Mouse (Mus musculus) MEL (cell line): Measurements from ENCODE around the gene Gm20481. TPM values are rescaled to one million over a fixed set of nuclear protein-coding genes. Genes with fewer than 3 reads are reported as not detected.
"Not testable (repeated sequence)": the region's sequence is repeated elsewhere in the genome, so short reads cannot be mapped to it uniquely, and the experiment has no call there.

Experiments used
- DNase-seq: peaks from one replicate; pipeline ENCODE4 v3.0.0; 2011; ENCODE audit warnings: low read depth, low spot score
- H3K27ac ChIP-seq: 2 replicates; pipeline ENCODE4 v1.5.1; 2012; ENCODE audit warnings: low read depth, mild to moderate bottlenecking, control low read depth, low read length, moderate library complexity; ENCODE audit not compliant: control insufficient read depth
- H3K27me3 ChIP-seq, 2 experiments: fragments of 150-350 bp in 1 of 2; sonication (generic) in 1 of 2; 2 replicates each; pipeline ENCODE4 v1.6.1; 2012; ENCODE audit warnings: low read length in 2 of 2, mild to moderate bottlenecking in 2 of 2, improper control_type of control experiment in 1 of 2, moderate library complexity in 1 of 2; ENCODE audit not compliant: insufficient read depth in 2 of 2, control insufficient read depth in 1 of 2
- H3K36me3 ChIP-seq, 2 experiments: 2 replicates each; pipeline ENCODE4 v1.6.1; 2012 to 2014; ENCODE audit warnings: low read length in 2 of 2, improper control_type of control experiment in 1 of 2, inconsistent platforms in 1 of 2, mild to moderate bottlenecking in 1 of 2; ENCODE audit not compliant: insufficient read depth in 2 of 2, control insufficient read depth in 1 of 2
- H3K4me1 ChIP-seq, 2 experiments: fragments of 150-350 bp in 1 of 2; sonication (generic) in 1 of 2; 2 replicates each; pipeline ENCODE4 v1.6.1; 2012; ENCODE audit warnings: low read length in 2 of 2, improper control_type of control experiment in 1 of 2, mild to moderate bottlenecking in 1 of 2; ENCODE audit not compliant: insufficient read depth in 2 of 2, control insufficient read depth in 1 of 2
- H3K4me3 ChIP-seq, 2 experiments: fragments of 150-350 bp in 1 of 2; sonication (generic) in 1 of 2; 2 replicates each; pipeline ENCODE4 v1.5.1; 2012; ENCODE audit warnings: low read depth in 2 of 2, low read length in 2 of 2, mild to moderate bottlenecking in 2 of 2, moderate library complexity in 2 of 2, control low read depth in 1 of 2, improper control_type of control experiment in 1 of 2; ENCODE audit not compliant: control insufficient read depth in 1 of 2, insufficient read depth in 1 of 2
- H3K79me2 ChIP-seq: 2 replicates; pipeline ENCODE4 v1.6.1; 2012; ENCODE audit warnings: mild to moderate bottlenecking, low read length, moderate library complexity; ENCODE audit not compliant: control insufficient read depth, poor library complexity, insufficient read depth
- H3K9ac ChIP-seq: 2 replicates; pipeline ENCODE4 v1.6.1; 2012; ENCODE audit warnings: low read depth, mild to moderate bottlenecking, control low read depth, low read length, moderate library complexity; ENCODE audit not compliant: control insufficient read depth, poor library complexity, severe bottlenecking
- H3K9me3 ChIP-seq: fragments of 150-350 bp; sonication (generic); replicated peaks from 2 replicates; pipeline ENCODE4 v1.6.1; 2012; ENCODE audit warnings: mild to moderate bottlenecking, low read length, improper control_type of control experiment, moderate library complexity; ENCODE audit not compliant: insufficient read depth
- CHD1 ChIP-seq: IDR thresholded peaks from 2 replicates; pipeline ENCODE4 v1.6.1; 2012; ENCODE audit warnings: low read depth, mild to moderate bottlenecking, inconsistent platforms, low read length, improper control_type of control experiment
- CHD2 ChIP-seq: IDR thresholded peaks from 2 replicates; pipeline ENCODE4 v1.6.1; 2011; ENCODE audit warnings: low read length, improper control_type of control experiment
- CTCF ChIP-seq, 3 experiments: IDR thresholded peaks in 2 of 3; conservative IDR thresholded peaks in 1 of 3; 2 replicates each; pipeline ENCODE4 v1.5.1; 2011 to 2012; ENCODE audit warnings: low read length in 3 of 3, low read depth in 2 of 3, mild to moderate bottlenecking in 2 of 3, improper control_type of control experiment in 1 of 3, inconsistent platforms in 1 of 3, mixed read lengths in 1 of 3, moderate library complexity in 1 of 3; ENCODE audit not compliant: control insufficient read depth in 1 of 3, insufficient read depth in 1 of 3, poor library complexity in 1 of 3, severe bottlenecking in 1 of 3
- ELF1 ChIP-seq: IDR thresholded peaks from 2 replicates; pipeline ENCODE4 v1.6.1; 2014; ENCODE audit warnings: low read depth, mild to moderate bottlenecking, inconsistent platforms, low read length, improper control_type of control experiment, moderate library complexity
- MAFK ChIP-seq: IDR thresholded peaks from 2 replicates; pipeline ENCODE4 v1.6.1; 2011; ENCODE audit warnings: low read depth, mild to moderate bottlenecking, low read length, improper control_type of control experiment, borderline replicate concordance
- MYB ChIP-seq: IDR thresholded peaks from 2 replicates; pipeline ENCODE4 v1.6.1; 2011; ENCODE audit warnings: mild to moderate bottlenecking, low read depth, low read length, improper control_type of control experiment
- POLR2AphosphoS5 ChIP-seq: IDR thresholded peaks from 2 replicates; pipeline ENCODE4 v1.6.1; 2012; ENCODE audit warnings: low read depth, borderline replicate concordance, mild to moderate bottlenecking, inconsistent platforms, low read length, moderate library complexity, mixed read lengths
- RAD21 ChIP-seq: IDR thresholded peaks from 2 replicates; pipeline ENCODE4 v1.6.1; 2011; ENCODE audit warnings: mild to moderate bottlenecking, low read depth, low read length, improper control_type of control experiment
- RCOR1 ChIP-seq: IDR thresholded peaks from 2 replicates; pipeline ENCODE4 v1.6.1; 2012; ENCODE audit warnings: low read depth, mild to moderate bottlenecking, inconsistent platforms, low read length, improper control_type of control experiment
- USF2 ChIP-seq, 2 experiments: IDR thresholded peaks; 2 replicates each; pipeline ENCODE4 v1.6.1; 2011 to 2012; ENCODE audit warnings: improper control_type of control experiment in 2 of 2, low read length in 2 of 2, borderline replicate concordance in 1 of 2, inconsistent platforms in 1 of 2, low read depth in 1 of 2, mild to moderate bottlenecking in 1 of 2; ENCODE audit not compliant: insufficient read depth in 1 of 2
- ZC3H11A ChIP-seq: IDR thresholded peaks from 2 replicates; pipeline ENCODE4 v1.6.1; 2012; ENCODE audit warnings: low read depth, mild to moderate bottlenecking, inconsistent platforms, low read length, improper control_type of control experiment
- polyA plus RNA-seq, 2 experiments: library from polyadenylated mRNA; stranded (reverse) in 1 of 2; unstranded in 1 of 2; fragments of >175 nt in 1 of 2; fragments of >200 nt in 1 of 2; gene quantifications; 2 replicates each; pipeline versions ENCODE4 v1.2.1 to v1.2.4; 2012; ENCODE audit warnings: low replicate concordance in 2 of 2, low read depth in 1 of 2; ENCODE audit not compliant: insufficient read length in 2 of 2, insufficient read depth in 1 of 2, missing spikeins in 1 of 2
- total RNA-seq: library from RNA; depleted of rRNA; stranded (reverse); fragments of 300-350 nt; gene quantifications from 2 replicates; pipeline ENCODE4 v1.2.3, GENCODE M21; 2012

Gm20481 gene
- total and polyA plus RNA-seq, 3 experiments: not detected

- H3K4me3 ChIP-seq, H3K36me3 ChIP-seq, H3K9me3 ChIP-seq, H3K79me2 ChIP-seq, H3K27ac ChIP-seq, H3K27me3 ChIP-seq, DNase-seq, H3K4me1 ChIP-seq, H3K9ac ChIP-seq: not testable (repeated sequence)
Observed at GRCm38 (mm10) chr17:34971694-34972068, 2.0 kb downstream of the Gm20481 start.

GRCm38 (mm10) chr17:34972069-34972749, 2.5 kb downstream of the Gm20481 start, which contains the start of the genes Hspa1a and Hspa1l:
TSS of gene Hspa1a (minus strand) at chr17:34972156.
TSS of gene Hspa1l (plus strand) at chr17:34972703.
- H3K9ac ChIP-seq, H3K36me3 ChIP-seq, H3K27me3 ChIP-seq, H3K27ac ChIP-seq, H3K4me3 ChIP-seq, H3K9me3 ChIP-seq, DNase-seq, H3K79me2 ChIP-seq, H3K4me1 ChIP-seq: not testable (repeated sequence)

GRCm38 (mm10) chr17:34975581-34976492, 6.1 kb downstream of the Gm20481 start:
- no peak overlapping the region for H3K27ac ChIP-seq
- no peaks in the 10 kb centered on the region for H3K4me1 ChIP-seq
- peak; percentile 84 for TF ChIP-seq MAFK
- no peak for TF ChIP-seq RAD21
- TF ChIP-seq ELF1: no peak
- no peak for DNase-seq
- H3K79me2 ChIP-seq: peaks cover 5% of the 10 kb centered on the region; the same call in 1 of the 2 replicates
- no peaks in the 10 kb centered on the region for H3K9me3 ChIP-seq
- no peak overlapping the region for H3K4me3 ChIP-seq
- H3K36me3 ChIP-seq: peaks cover 0 to 6% of the 10 kb centered on the region in 2 experiments; a peak in 1 of 4 replicates
- H3K27me3 ChIP-seq: no peaks in the 10 kb centered on the region
- no peak overlapping the region for H3K9ac ChIP-seq

GRCm38 (mm10) chr17:34977000-34977399, 7.3 kb downstream of the Gm20481 start:
- Histone ChIP-seq H3K9ac (no peak overlapping the region), H3K27ac (no peak overlapping the region), H3K79me2 (peaks cover 9% of the 10 kb centered on the region), H3K36me3 (peaks cover 0 to 6% of the 10 kb centered on the region in 2 experiments; a peak in 1 of 4 replicates), H3K4me1 (no peaks in the 10 kb centered on the region), H3K4me3 (no peak overlapping the region), H3K9me3 (no peaks in the 10 kb centered on the region), H3K27me3 (no peaks in the 10 kb centered on the region)
- DNase-seq: no peak
- TF ChIP-seq CHD1 (no peak), MYB (no peak), POLR2AphosphoS5 (no peak), CHD2 (no peak), ZC3H11A (no peak), USF2 (IDR thresholded peaks at IDR 0.05; ENCODE audit: borderline replicate concordance in 1 of 2, insufficient read depth in 1 of 2, low read depth in 1 of 2, low read length in 2 of 2) (no peak), RCOR1 (no peak), MAFK (no peak), CTCF (IDR thresholded peaks at IDR 0.05 in 2 of 3, conservative IDR thresholded peaks at IDR 0.05 in 1 of 3; ENCODE audit: control insufficient read depth in 1 of 3, insufficient read depth in 1 of 3, low read depth in 2 of 3, low read length in 3 of 3, poor library complexity in 1 of 3, severe bottlenecking in 1 of 3) (no peak)
